Mouse (Mus musculus) midbrain, postnatal 0 days (tissue): ENCODE measurements around the gene Chrna5. TPM values are rescaled to one million over a fixed set of nuclear protein-coding genes. Genes with fewer than 3 reads are reported as not detected.

Experiments
- ATAC-seq: fragments of 200-750 bp; cut with Nextera tagmentation; 2 replicates; pipeline ENCODE4 v1.8.0; 2017; ENCODE audit warnings: moderate number of reproducible peaks, mild to moderate bottlenecking, moderate TSS enrichment, moderate library complexity; ENCODE audit not compliant: low FRiP score
- DNase-seq: peaks from one replicate; pipeline ENCODE4 v3.0.0-alpha.2; 2015; ENCODE audit warnings: low spot score
- H3K27ac ChIP-seq: fragments of 300-500 bp; sonication (generic); 2 replicates; pipeline ENCODE4 v1.5.1; 2014; ENCODE audit warnings: low read depth, mild to moderate bottlenecking, low read length, mixed read lengths
- H3K27me3 ChIP-seq: fragments of 300-500 bp; sonication (generic); 2 replicates; pipeline ENCODE4 v1.6.1; 2014; ENCODE audit warnings: low read length, control low read depth, mixed read lengths; ENCODE audit not compliant: insufficient read depth
- H3K36me3 ChIP-seq: fragments of 300-500 bp; sonication (generic); 2 replicates; pipeline ENCODE4 v1.6.1; 2014; ENCODE audit warnings: low read length, control low read depth, mixed read lengths; ENCODE audit not compliant: insufficient read depth
- H3K4me1 ChIP-seq: fragments of 300-500 bp; sonication (generic); 2 replicates; pipeline ENCODE4 v1.6.1; 2014; ENCODE audit warnings: mild to moderate bottlenecking, control low read depth, antibody characterized with exemption, low read length, mixed read lengths; ENCODE audit not compliant: insufficient read depth
- H3K4me2 ChIP-seq: fragments of 300-500 bp; sonication (generic); 2 replicates; pipeline ENCODE4 v1.6.1; 2014; ENCODE audit warnings: low read depth, mild to moderate bottlenecking, low read length, mixed read lengths; ENCODE audit not compliant: poor library complexity, severe bottlenecking
- H3K4me3 ChIP-seq: fragments of 300-500 bp; sonication (generic); 2 replicates; pipeline ENCODE4 v1.5.1; 2014; ENCODE audit warnings: low read depth, mild to moderate bottlenecking, low read length, moderate library complexity
- H3K9ac ChIP-seq: fragments of 300-500 bp; sonication (generic); replicated peaks from 2 replicates; pipeline ENCODE4 v1.6.1; 2014; ENCODE audit warnings: mild to moderate bottlenecking, low read length, moderate library complexity, mixed read lengths; ENCODE audit not compliant: poor library complexity, severe bottlenecking
- H3K9me3 ChIP-seq: fragments of 300-500 bp; sonication (generic); 2 replicates; pipeline ENCODE4 v1.6.1; 2016; ENCODE audit warnings: low read length, control low read depth
- CTCF ChIP-seq: IDR thresholded peaks from 2 replicates; pipeline ENCODE4 v1.5.1; 2016; ENCODE audit warnings: antibody characterized with exemption, mild to moderate bottlenecking
- WGBS: fragments of 180-500 bp; shearing (Covaris S2); extraction: QIAGEN DNeasy Blood & Tissue Kit; methylation state at CpG from one replicate; pipeline ENCODE4 v1.1.7; 2014; 5-methylcytosine and 5-hydroxymethylcytosine counted together
- polyA plus RNA-seq: library from polyadenylated mRNA; unstranded; fragments of >200 nt; fragmentation: Nextera tagmentation; extraction: Ambion mirVana; gene quantifications from 2 replicates; pipeline ENCODE4 v1.2.1, GENCODE M21; 2015
- total RNA-seq: library from RNA; depleted of rRNA; stranded (reverse); fragments of >200 nt; gene quantifications from 2 replicates; pipeline ENCODE4 v1.2.3, GENCODE M21; 2014; rRNA removed

Chrna5 gene
- total and polyA plus RNA-seq, 2 experiments from 2014 or later, result 2.1 to 3.1 TPM

GRCm38 (mm10) chr9:55043688-55044087, 63.0 kb downstream of the Chrna5 start:
- Histone ChIP-seq H3K4me3 (no peak overlapping the region), H3K9ac (no peak overlapping the region), H3K9me3 (no peaks in the 10 kb centered on the region), H3K4me1 (peaks cover 10% of the 10 kb centered on the region; the same call in 1 of the 2 replicates), H3K4me2 (no peak overlapping the region), H3K36me3 (no peaks in the 10 kb centered on the region), H3K27me3 (peaks cover 10% of the 10 kb centered on the region), H3K27ac (no peak overlapping the region)
- WGBS, result 9% methylated on average over 8 of the region's 8 CpGs
- no peak for DNase-seq
- TF ChIP-seq CTCF, result no peak
- ATAC-seq, result no peak

- Histone ChIP-seq H3K27ac (no peak overlapping the region), H3K4me3 (no peak overlapping the region), H3K36me3 (no peaks in the 10 kb centered on the region), H3K4me1 (peaks cover 11% of the 10 kb centered on the region; the same call in 1 of the 2 replicates), H3K27me3 (peaks cover 10% of the 10 kb centered on the region), H3K9ac (no peak overlapping the region), H3K9me3 (no peaks in the 10 kb centered on the region), H3K4me2 (no peak overlapping the region)
- TF ChIP-seq CTCF, result no peak
- DNase-seq (no peak), ATAC-seq (no peak)
- 74% methylated on average over 2 of the region's 2 CpGs for WGBS
Observed at GRCm38 (mm10) chr9:55045001-55045400, 64.3 kb downstream of the Chrna5 start.

- Histone ChIP-seq H3K9ac (no peak overlapping the region), H3K4me2 (no peak overlapping the region), H3K27me3 (peaks cover 10% of the 10 kb centered on the region), H3K4me1 (peaks cover 11% of the 10 kb centered on the region; the same call in 1 of the 2 replicates), H3K27ac (no peak overlapping the region), H3K9me3 (no peaks in the 10 kb centered on the region), H3K4me3 (no peak overlapping the region), H3K36me3 (no peaks in the 10 kb centered on the region)
- ATAC-seq (no peak), DNase-seq (peak; percentile 44)
- 1% methylated on average over 3 of the region's 3 CpGs for WGBS
- TF ChIP-seq CTCF, result peak; percentile 61
Observed at GRCm38 (mm10) chr9:55046764-55047163, 66.1 kb downstream of the Chrna5 start.

- Histone ChIP-seq H3K4me3 (peak within 1 kb of the TSS; percentile 44), H3K9me3 (no peaks in the 10 kb centered on the region), H3K27ac (no peak within 1 kb of the TSS), H3K9ac (peak within 1 kb of the TSS; percentile 48), H3K4me1 (peaks cover 11% of the 10 kb centered on the region; the same call in 1 of the 2 replicates), H3K36me3 (no peaks in the 10 kb centered on the region), H3K4me2 (peak within 1 kb of the TSS; percentile 92), H3K27me3 (peaks cover 10% of the 10 kb centered on the region)
- no peak for TF ChIP-seq CTCF
- under 1% methylated on average over 23 of the region's 23 CpGs for WGBS
- DNase-seq (no peak), ATAC-seq (peak; percentile 31; the same call in 1 of the 2 replicates)
Observed at GRCm38 (mm10) chr9:55048211-55048880, 67.7 kb downstream of the Chrna5 start, which contains the start of gene Chrnb4. Gene Chrnb4 (minus strand): TSS chr9:55048779.

GRCm38 (mm10) chr9:55055386-55055930, 74.8 kb downstream of the Chrna5 start:
- TF ChIP-seq CTCF, result no peak
- Histone ChIP-seq H3K36me3 (no peaks in the 10 kb centered on the region), H3K4me3 (no peak overlapping the region), H3K4me1 (no peaks in the 10 kb centered on the region), H3K27me3 (no peaks in the 10 kb centered on the region), H3K9ac (no peak overlapping the region), H3K27ac (no peak overlapping the region), H3K9me3 (no peaks in the 10 kb centered on the region), H3K4me2 (no peak overlapping the region)
- no peak for DNase-seq
- no peak for ATAC-seq
- WGBS, result 81% methylated on average over 2 of the region's 2 CpGs

Other genes with a start within 250 kb of the Chrna5 start
- 43.7 and 47.3 TPM in 2 replicates for gene Wdr61, start 246.4 kb upstream of the Chrna5 start, total RNA-seq
- gene Wdr61, start 246.4 kb upstream of the Chrna5 start, polyA plus RNA-seq, result 83.9 and 86.3 TPM in 2 replicates
- gene Crabp1, start 216.1 kb upstream of the Chrna5 start, total RNA-seq, result 18.4 and 20.4 TPM in 2 replicates
- 26.3 and 33.1 TPM in 2 replicates for gene Crabp1, start 216.1 kb upstream of the Chrna5 start, polyA plus RNA-seq
- 38.5 and 58.1 TPM in 2 replicates for gene Ireb2, start 117.1 kb upstream of the Chrna5 start, total RNA-seq
- gene Ireb2, start 117.1 kb upstream of the Chrna5 start, polyA plus RNA-seq, result 16.5 and 18.5 TPM in 2 replicates
- 1.4 and 2.5 TPM in 2 replicates for gene Hykk, start 63.6 kb upstream of the Chrna5 start, total RNA-seq
- 1.2 and 1.3 TPM in 2 replicates for gene Hykk, start 63.6 kb upstream of the Chrna5 start, polyA plus RNA-seq
- gene Psma4, start 30.1 kb upstream of the Chrna5 start, total RNA-seq, result 188 and 640 TPM in 2 replicates
- 231 and 243 TPM in 2 replicates for gene Psma4, start 30.1 kb upstream of the Chrna5 start, polyA plus RNA-seq
- not detected in 2 replicates for gene AY074887, start 29.9 kb upstream of the Chrna5 start, total RNA-seq
- 0.53 and 1.2 TPM in 2 replicates for gene AY074887, start 29.9 kb upstream of the Chrna5 start, polyA plus RNA-seq
- 9.6 and 12.1 TPM in 2 replicates for gene Chrna3, start 45.7 kb downstream of the Chrna5 start, total RNA-seq
- gene Chrna3, start 45.7 kb downstream of the Chrna5 start, polyA plus RNA-seq, result 15.8 and 16.5 TPM in 2 replicates
- gene Chrnb4, start 67.9 kb downstream of the Chrna5 start, total RNA-seq, result 2.0 and 5.0 TPM in 2 replicates
- gene Chrnb4, start 67.9 kb downstream of the Chrna5 start, polyA plus RNA-seq, result 2.4 and 2.5 TPM in 2 replicates
- gene Ube2q2, start 168.0 kb downstream of the Chrna5 start, total RNA-seq, result 28.1 and 36.3 TPM in 2 replicates
- gene Ube2q2, start 168.0 kb downstream of the Chrna5 start, polyA plus RNA-seq, result 33.5 and 34.5 TPM in 2 replicates
- gene Fbxo22, start 228.0 kb downstream of the Chrna5 start, total RNA-seq, result 57.1 and 61.5 TPM in 2 replicates
- gene Fbxo22, start 228.0 kb downstream of the Chrna5 start, polyA plus RNA-seq, result 71.2 and 75.3 TPM in 2 replicates